Mouse (Mus musculus) cerebellum, postnatal 25 days (tissue): ENCODE data around the gene Cd79b.

Experiments
- DNase-seq, 2 experiments: peaks; one replicate each; pipeline ENCODE4 v3.0.0; 2021; ENCODE audit warnings: mixed read lengths in 2 of 2

Gene Cd79b

DNA sequence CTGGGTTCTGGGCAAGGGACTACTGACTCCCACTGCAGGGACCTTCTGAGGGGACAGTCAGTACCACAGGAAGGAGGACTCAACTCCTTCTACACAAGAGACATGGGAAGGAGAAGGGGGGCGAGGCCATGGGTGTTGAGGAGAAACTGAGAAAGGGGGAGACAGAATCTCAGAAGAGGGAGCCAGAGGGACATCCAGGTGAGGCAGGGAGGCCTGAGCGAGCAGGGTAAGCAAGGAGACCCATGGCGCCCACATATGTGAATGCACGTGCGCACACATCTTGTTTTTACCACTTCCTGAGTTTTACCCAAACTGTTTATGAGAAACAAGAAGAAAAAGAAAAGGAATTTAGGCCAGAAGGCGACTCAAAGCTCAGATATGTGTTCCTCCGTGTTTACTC is 3.2 kb upstream of the Cd79b start:
- DNase-seq: no peak

DNA sequence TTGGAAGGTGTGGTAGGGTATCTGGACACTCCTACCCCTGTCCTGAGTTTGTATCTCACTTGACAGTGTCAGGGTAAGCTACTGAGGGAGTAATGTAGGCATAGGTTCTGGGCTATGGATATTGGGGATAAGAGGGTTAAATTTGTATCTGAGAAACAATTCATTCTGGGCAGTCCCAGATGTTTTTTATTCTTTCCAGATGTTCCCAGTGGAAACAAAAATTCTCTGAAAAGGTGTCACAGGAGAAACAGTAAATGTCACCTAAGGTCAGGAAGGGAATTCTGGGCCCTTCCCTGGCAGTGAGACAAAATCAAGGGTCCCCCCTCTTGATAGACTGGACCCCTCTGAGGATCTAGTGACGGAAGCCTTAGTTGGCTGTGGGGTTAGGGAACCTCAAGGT is 1.9 kb upstream of the Cd79b start:
- no peak for DNase-seq

DNA sequence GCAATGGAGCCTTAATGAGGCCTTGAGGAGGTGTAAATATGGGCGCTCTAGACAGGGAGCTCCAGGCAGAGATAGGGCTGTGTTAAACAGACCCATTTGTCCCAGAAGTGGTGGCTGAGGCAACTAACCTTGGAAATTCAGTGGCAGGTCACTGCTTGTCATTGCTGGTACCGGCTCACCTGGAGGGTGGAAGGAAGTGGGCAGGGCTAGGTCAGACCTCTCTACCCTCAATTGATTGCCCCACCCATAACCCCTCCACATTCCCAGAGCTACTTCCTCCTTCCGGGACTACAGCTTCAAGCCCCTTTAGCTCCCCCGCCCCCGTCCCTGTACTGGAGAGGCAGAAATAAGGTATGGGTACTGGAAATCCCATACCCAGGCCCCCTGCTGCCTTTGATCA is 1.0 kb downstream of the Cd79b start:
- no peak for DNase-seq

DNA sequence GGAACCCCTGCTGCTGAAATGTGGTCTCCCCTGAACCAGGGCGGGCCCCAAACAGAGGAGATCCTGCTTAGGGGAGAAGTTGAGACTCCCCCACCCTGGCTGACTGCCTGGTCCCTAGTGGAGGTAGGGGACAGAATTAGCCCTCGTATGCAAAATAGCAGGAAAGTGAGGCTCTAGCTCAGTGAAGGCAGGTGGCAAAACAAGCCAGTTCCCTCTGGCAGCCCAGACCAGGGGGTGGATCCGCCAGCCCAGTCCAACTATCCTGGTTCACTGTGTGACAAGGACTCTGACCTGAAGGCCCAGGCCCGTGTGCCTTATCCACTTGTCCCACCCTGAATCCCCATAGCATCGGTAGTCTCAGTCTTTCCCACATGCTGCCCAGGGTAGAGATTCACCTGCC is 4.4 kb downstream of the Cd79b start:
- DNase-seq: no peak

DNA sequence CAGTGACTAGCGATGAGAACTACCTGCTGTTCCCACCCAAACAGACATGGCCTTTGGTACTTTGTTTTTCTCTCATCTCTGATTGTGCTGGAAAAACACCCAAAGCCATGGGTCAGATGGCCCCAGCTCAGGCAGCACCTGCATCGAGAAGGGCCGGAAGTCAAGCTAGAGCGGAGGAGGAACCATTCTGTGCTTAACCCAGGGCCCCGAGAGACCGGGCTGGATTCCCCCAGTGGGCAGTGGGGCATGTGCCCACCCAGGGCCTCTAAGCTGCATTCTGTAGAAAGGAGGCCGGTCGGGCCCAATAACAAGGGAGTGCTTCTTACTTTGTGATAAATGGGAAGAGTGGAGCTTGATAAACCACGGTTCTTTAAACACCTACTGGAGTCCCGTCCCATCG is 6.4 kb downstream of the Cd79b start:
- no peak for DNase-seq

DNA sequence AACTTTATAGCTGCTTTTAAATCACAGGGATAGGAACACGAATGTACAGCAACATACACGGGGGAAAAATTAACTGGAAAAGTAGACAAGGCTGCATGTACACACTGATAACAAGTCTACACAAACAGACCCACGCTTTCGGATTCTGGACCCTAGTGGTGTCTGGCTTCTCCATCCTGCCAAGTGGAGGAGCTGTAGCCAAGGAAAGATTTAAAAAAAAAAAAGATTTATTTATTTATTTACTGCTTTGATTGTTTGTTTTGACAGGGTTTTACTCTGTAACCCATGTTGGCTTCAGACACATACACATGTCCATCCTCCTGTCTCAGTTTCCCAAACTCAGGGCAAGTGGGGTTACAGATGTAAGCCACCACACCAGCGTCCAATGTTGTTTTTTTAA is 7.1 kb downstream of the Cd79b start:
- no peak for DNase-seq

DNA sequence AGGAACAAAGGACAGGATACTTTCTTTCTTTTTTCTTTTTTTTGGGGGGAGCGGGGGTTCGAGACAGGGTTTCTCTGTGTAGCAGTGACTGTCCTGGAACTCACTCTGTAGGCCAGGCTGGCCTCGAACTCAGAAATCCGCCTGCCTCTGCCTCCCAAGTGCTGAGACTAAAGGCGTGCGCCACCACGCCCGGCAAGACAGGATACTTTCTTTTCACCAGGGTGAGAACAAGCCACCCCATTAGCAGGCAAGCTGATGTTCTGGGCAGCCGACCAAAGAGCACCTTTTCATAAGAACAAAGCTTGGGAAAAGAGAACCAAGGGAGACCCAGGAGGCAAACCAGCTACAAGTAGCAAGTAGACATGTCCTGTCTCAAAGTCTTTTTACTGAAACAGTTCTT is 7.8 kb downstream of the Cd79b start:
- no peak for DNase-seq

DNA sequence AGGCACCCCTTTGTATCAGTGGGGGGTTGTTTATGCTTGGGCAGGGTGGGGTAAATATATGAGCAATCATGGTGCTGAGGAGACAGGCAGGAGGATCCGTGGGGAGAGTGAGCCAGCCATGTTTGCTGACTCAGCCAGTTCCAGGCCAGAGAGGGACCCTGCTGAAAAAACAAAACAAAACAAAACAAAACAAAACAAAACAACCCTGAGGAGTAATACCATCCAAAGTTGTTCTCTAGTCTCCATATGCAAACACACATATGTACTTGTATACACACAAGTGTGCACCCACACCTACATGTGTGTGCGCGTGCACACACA is 8.5 kb downstream of the Cd79b start:
- DNase-seq: no peak

DNA sequence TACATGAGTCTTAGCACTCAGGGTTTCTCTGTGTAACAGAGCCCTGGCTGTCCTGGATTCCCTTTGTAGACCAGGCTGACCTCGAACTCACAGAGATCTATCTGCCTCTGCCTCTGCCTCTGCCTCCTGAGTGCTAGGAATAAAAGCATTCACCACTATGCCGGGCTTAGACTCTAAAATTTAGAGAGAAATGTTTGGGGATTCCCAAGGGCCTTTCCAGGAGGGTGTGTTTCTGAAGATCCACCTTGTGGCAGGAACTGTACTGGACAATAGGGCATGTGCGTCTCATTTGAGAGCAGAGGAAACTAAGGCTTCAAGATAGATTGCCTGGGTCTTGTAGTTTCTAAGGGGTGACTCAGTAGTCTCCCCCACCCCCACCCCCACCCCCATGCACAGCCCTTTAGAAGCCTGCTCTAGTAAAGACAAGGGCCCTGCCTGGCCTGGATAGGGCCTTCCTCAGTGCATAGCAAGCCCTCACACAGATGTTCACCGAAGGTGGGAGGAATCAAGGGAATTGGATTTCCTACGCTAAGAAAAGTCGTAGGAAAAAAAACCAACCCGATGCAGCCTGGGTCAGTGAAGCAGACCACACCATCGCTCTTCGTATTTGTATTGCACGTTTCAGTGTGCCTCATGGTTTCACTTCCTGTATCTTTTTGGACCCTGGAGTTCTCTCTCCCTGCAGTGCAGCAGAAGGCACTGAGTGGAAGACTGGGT is 9.1 kb downstream of the Cd79b start:
- DNase-seq: no peak

DNA sequence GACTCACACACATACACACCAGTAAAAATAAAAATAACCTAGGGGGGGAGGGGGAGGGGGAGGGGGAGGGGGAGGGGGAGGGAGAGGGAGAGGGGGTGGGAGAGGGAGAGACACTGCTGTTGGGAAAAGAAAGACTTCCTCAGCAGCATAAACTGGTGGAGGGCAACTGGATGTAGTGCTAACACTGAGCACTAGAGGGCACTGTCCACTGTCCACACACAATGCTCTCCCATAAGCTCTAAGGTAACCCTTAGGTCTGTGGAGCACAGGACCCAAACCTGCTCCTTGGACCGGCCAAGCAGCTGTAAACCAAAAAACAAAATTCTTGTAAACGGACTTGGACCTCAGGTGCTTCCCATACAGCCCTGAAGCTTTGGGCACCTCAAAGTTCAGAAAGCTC is 11.9 kb downstream of the Cd79b start:
- peak; percentile 73 to 84 for DNase-seq

DNA sequence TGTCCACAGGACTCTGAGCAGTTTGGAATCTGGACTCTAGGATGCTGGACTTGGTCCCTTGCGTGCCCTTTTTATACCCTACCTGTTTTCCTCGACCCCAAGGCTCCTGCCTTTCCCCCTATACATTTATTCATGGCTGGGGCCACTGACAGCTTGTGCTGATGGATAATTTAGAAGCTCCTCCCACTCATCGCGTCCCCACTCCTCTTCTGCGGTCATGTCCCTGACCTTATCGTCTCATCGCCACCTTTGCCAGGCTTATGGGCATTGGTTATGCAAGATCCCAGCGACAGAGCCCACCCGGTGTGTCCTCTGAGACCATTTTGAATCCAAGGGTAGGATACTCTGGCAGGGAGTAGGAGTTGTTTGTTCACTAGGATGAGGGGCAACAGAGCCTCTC is 12.8 kb downstream of the Cd79b start, which contains the start of gene Gh:
TSS of gene Gh (minus strand) at position 101 of the 400 bp plus-strand sequence.
- DNase-seq: no peak

DNA sequence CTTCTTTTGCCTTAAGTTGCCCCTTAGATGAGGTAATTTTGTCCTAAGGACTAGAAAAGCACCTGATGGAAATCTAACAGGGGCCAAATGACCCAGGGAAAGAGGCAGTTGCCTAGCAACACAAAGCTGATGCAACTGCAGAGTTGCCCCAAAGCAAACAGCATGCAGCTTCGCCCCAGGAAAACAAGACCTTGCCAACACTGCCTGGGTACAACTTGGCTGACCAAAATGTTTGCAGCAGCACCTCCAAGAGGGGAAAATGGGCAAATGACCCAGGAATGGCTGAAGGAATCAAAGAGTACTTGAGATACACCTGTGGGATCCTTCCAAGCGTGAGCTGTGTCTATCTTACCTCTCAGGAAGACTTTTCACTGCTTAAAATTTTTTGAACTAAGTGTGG is 22.7 kb downstream of the Cd79b start:
- DNase-seq: peak; percentile 82 to 89

DNA sequence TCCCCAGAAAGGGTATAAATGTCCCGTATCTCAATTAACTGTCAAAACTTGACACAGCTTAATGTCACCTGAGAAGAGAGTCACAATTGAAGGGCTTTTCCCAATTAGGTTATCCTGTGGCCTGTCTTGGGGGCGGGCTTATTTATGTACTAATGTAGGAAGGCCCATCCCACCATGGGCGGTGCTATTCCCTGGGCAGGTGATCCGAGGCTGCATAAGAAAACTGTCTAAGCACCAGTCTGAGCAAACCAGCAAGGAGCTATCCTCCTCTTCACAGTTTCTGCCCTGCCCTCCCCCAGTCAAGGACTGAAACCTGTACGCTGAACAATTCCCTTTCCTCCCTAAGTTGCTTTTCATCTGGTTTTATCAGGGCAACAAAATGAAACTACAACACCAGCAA is 24.2 kb downstream of the Cd79b start:
- no peak for DNase-seq

DNA sequence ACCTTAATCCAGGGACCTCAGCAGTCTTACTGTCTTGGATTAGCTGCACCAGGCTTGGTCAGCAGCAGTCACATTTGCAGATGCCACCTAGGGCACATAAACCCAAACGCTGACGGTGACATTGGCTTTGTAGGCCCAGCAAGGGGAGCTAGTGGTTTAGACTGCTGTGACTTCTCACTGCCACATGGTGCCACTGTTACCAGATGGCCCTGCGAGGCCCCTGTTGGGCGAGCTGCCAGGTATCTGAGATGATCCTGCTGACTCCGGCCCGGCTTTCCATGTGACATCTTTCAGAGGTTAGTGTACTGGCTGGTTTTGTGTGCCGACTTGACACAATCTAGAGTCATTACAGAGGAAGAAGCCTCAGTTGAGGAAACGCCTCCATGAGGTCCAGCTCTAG is 25.2 kb downstream of the Cd79b start:
- DNase-seq: peak; percentile 94 to 96

DNA sequence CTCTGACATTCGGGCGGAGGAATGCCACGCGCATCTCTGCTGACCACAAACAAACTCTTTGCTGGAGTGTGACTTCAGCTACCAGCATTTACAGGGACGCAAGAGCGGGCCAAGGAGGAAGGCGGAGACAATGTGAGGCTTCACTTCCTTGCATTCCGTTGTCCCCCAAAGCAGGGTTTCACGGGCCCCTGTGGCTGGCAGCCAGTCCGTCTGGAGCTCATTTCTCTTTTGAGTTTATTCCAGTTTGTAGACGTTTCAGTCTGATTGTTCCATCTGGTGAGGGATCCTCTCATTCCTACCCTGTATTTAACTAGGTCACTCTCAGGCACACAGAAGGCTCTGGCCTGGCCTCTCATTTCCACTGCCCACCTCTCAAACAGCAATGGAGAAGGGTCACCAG is 27.6 kb downstream of the Cd79b start:
- peak; percentile 86 for DNase-seq

DNA sequence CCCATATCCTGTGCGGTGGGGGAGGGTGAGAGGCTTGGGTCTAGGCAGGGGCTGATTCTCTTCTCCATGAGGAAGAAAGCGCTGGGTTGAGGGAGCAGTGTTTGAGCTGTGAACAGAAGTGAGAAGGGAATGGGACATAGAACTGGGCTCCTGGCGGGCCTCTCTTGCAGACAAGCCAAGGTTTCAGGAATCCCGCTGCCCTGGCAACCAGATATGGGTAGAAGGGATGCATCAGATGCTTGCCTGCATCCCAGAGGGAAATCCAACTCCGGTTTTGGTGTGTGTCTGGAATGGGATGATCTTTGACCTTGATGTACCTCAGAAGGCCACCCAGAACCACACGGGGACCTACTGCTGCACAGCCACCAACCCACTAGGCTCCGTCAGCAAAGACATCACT is 28.4 kb downstream of the Cd79b start:
- DNase-seq: peak; percentile 55 to 57

DNA sequence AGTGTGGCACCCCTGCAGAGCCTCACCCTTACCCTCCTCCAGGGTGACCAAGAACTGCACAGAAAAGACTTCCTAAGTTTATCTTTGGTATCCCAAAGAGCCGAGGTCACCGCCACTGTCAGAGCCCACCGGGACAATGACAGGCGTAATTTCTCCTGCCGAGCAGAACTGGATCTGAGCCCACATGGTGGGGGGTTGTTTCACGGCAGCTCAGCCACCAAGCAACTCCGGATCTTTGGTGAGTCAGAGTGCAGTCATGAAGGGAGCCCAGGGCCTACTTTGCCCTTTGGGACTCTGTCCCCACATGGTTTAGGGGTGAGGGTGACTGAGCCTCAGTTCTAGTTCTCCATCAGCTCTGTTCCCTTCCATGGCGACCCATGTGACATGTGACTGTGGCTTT is 30.4 kb downstream of the Cd79b start:
- peak in 1 of 2 experiments; percentile 38 for DNase-seq

DNA sequence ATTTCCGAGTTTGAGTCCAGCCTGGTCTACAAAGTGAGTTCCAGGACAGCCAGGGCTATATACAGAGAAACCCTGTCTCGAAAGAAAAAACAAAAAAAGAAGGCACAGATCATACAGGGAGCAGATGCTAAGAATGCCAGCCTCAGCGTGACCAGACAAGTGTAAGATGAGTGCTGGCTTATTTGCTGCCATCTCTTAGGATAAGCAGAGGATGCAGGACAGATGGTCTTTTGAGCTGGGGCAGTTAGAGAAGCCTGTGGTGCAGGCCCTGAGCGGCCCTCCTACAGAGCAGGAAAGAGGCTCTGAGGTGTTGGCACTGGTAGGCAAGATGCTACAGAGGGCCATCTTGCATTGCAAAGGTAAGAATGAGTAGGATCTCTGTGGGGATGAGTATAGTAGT is 31.2 kb downstream of the Cd79b start:
- DNase-seq: peak; percentile 57 to 65

DNA sequence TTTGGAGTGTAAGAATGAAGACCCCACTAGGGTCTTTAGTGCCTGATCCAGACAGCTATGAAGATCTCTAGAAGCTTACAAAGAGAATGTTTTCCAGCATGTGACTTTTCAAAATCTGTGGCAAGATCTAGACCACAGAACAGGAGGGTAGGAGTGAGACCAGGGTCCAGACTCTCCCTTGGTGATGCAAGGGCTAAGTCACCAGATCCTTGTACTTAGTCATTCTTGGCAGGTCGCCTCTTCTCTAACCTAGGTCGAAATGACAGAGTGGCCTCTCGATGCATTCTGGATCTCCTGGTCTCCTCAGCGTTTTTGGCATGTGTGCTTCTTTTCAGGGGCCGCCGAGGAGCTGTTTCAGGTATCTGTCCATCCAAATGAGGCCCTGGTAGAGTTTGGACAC is 32.1 kb downstream of the Cd79b start:
- peak in 1 of 2 experiments; percentile 22 for DNase-seq

DNA sequence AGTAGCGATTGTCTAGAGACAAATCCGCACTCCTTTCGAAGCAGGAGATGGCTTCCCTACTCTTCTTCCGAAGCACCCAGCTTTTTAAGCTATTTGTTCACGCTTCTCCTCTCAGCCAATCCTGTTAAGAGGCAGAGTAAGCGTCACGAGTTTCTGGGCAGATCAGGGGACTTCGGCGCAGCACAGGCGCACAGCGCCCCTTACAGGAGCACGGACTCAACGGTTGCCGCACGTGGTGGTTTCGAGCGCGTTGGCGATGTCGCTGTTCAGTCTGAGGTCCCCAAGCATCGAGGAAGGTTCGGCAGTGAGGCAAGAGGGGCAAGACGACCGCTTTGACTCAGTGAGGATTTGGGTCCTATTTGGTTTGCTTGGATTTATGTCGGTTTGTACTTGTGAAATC is 38.1 kb downstream of the Cd79b start, which contains the start of gene Tcam1:
TSS of gene Tcam1 (plus strand) at position 219 of the 400 bp plus-strand sequence.
- peak; percentile 96 to 97 for DNase-seq

DNA sequence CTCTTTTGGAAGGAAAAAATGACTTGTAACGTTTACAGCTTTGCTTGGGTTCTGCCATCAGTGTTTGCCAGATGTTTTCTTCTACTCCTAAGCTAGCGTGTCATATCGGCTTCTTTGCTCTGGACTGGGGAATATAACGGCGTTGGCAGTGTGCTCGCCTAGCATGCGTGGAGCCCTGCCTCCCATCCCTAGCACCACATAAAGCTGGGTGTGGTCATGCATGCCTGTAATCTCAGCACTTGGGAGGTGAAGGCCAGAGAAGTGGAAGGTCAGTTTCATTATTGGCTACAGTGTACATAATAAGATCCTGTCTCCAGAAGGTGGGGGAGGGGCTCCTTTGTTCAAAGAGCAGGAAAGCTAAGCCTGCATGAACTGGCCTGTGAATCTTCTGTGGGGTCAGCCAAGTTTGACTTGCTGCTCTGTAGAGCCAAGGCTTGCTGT is 39.6 kb downstream of the Cd79b start:
- DNase-seq: peak in 1 of 2 experiments; percentile 25

DNA sequence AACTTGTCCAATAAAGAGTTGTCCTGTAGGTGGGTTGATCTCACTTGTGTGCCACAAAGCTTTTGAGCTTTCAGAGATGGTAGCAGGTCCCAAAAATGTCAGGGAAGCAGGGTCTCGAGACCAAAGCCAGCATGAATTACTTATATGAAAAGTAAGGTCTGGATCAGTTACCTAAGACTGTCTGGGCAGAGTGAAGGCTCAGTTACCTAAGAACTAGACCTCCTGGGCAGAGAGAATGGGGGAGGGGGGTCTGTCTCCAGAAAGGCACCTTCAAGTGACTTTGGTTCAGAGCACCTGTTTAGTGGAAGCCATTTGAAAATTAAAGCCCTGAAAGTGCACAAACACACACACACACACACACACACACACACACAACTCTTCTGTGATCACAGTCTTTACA is 40.2 kb downstream of the Cd79b start:
- no peak for DNase-seq

DNA sequence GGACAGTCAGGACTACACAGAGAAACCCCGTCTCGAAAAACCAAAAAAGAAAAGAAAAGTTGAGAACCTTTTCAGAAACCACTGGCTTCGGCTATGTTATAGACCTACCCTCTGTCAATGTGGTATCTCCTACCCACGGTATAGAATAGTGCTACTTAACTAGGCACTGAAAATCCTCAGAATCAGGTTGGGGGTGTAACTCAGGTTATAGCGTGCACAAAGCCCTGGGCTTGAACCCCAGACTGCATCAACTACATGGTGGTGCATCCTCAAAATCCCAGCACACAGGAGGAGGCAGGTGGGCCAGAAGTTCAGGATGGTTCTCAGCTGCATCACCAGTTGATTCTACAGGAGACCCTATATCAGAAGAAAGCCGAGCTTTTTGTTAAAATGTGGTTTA is 40.8 kb downstream of the Cd79b start:
- no peak for DNase-seq

DNA sequence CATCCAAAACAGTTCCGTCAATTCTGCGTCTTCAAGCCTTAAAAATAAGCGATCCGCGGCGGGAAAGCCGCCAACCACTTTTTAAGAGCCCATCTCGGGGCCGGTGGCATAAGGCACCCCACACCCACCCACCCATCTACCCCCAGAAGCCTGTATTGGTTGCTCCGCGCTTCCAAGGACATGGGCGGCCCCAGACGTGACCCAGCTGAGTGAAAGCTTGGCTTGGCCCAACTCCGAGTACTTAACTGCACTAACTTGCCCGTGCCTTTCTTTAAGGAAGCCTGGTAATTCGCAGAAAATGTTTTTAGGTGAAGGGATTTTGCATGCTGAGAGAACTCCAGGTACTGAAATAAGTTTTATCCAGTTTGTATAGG is 41.3 kb downstream of the Cd79b start:
- DNase-seq: no peak

DNA sequence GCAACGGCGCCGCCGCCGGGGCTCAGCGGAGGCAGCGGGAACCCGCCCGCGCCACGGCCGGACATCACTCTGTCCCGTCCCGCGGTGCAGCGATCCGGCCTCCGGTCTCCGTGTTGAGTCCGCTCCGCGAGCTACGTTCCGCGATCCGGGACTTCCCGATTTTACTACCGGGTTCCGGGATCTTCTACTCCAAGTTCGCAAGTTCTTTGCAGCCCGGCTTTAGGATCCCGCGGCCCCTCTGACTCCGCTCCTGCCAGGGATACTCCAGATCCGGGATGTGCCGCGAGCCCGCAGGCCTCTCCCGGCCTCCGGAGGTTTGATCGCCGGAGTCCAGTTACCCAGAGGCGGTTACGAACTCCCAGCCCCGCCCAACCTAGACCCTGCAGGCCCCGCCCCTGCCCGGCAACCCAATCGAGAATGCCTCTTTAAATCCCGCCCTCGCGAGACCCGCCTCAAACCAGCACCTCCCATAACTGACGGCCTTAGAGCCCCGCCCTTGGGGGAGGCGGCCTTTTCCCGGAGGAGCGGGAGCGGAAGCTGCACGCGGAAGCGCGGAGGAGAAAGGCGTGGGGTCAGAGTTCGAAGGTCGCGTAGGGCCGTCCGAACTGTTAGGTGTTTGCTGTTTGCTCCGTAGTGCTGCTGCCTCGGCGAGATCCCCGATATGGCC is 41.8 kb downstream of the Cd79b start, which contains the start of gene Smarcd2:
TSS of gene Smarcd2 (minus strand) at position 329 of the 667 bp plus-strand sequence.
- peak; percentile 99 for DNase-seq
